Mouse (Mus musculus) bone marrow, adult 2 months (tissue): Measurements from ENCODE around the gene Olfr1271.

Experiments used
- CTCF ChIP-seq: fragments of 200-500 bp; IDR thresholded peaks from 2 replicates; pipeline ENCODE4 v1.5.1; 2011; ENCODE audit warnings: low read length, control low read depth; ENCODE audit not compliant: control insufficient read depth, insufficient read depth
- POLR2A ChIP-seq: fragments of 200-500 bp; IDR thresholded peaks from 2 replicates; pipeline ENCODE4 v1.6.1; 2011; ENCODE audit warnings: low read depth, mild to moderate bottlenecking, control low read depth, low read length, borderline replicate concordance; ENCODE audit not compliant: control insufficient read depth

GRCm38 (mm10) chr2:90292741-90293140, 21.9 kb upstream of the Olfr1271 start, which contains the start of gene Olfr1272:
- TF ChIP-seq CTCF (no peak), POLR2A (no peak)
